In the genomic region with DNA sequence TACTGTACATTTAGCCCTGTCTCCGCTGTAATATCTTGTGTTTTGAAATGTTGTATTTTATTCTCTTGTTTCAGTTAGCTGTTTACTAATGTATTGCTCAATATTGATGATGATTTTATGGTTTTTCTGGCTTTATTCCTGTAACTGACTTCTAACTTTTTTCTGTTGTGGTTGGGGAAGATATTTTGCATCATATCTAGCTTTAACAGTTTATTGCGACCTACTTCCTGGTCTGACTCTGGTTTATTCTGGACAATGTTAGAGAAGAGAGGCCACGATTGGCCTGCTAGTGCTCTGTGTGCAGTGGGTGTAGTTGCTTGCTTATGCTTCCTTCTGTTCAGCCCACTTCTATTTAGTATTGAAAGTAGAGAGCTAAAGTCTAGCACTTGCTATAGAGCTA, we compare ENCODE assay signal across 16 mouse cellular contexts.
DNase-seq lines count a peak whose midpoint lies in the region; ATAC-seq and TF ChIP-seq lines count a peak whose summit lies in the region.
"Had no signal": no experiment of that assay in that cellular context is flagged by ENCODE, and none has a peak within 500 bp of the region (broad histone marks: within the 10 kb centered on the region; RNA-seq: fewer than 3 reads in every experiment).

No protein-coding gene starts in this region.

- H3K27me3 ChIP-seq in kidney, embryonic 15.5 days: no peaks in the 10 kb centered on the region
- no peaks in the 10 kb centered on the region for H3K27me3 ChIP-seq in C2C12 (ENCODE audit: control insufficient read depth, insufficient read depth, insufficient read length)
- no peaks in the 10 kb centered on the region for H3K27me3 ChIP-seq in intestine, embryonic 14.5 days (replicated peaks; ENCODE audit: control insufficient read depth, insufficient read depth, low read length)
- no peaks in the 10 kb centered on the region for H3K27me3 ChIP-seq in forebrain, embryonic 12.5 days
- H3K27me3 ChIP-seq: embryonic facial prominence, embryonic 15.5 days; hindbrain, embryonic 12.5 days; limb, embryonic 15.5 days had no signal

- no peaks in the 10 kb centered on the region for H3K9me3 ChIP-seq in kidney, embryonic 15.5 days (replicated peaks)
- no peaks in the 10 kb centered on the region for H3K9me3 ChIP-seq in intestine, embryonic 14.5 days (ENCODE audit: control insufficient read depth, low read length)
- no peaks in the 10 kb centered on the region for H3K9me3 ChIP-seq in forebrain, embryonic 12.5 days
- H3K9me3 ChIP-seq: embryonic facial prominence, embryonic 15.5 days; heart, embryonic 10.5 days; hindbrain, embryonic 12.5 days; limb, embryonic 15.5 days had no signal

- no peak for DNase-seq in kidney, adult 18-20 months
- no peak for DNase-seq in intestine, embryonic 14.5 days (ENCODE audit: low spot score)
- no peak for DNase-seq in adrenal gland, postnatal 25 days
- DNase-seq in adrenal gland, postnatal 14 days: no peak
- DNase-seq: cerebellum, adult 11 months; kidney, adult 8-10 months; thymus, postnatal 25 days had no signal

- no peaks in the 10 kb centered on the region for H3K79me3 ChIP-seq in C2C12 (ENCODE audit: low read depth)

- H3K36me3 ChIP-seq in kidney, embryonic 15.5 days: no peaks in the 10 kb centered on the region
- peaks cover 3% of the 10 kb centered on the region for H3K36me3 ChIP-seq in C2C12 (ENCODE audit: control insufficient read depth, insufficient read depth)
- no peaks in the 10 kb centered on the region for H3K36me3 ChIP-seq in intestine, embryonic 14.5 days (ENCODE audit: control insufficient read depth, insufficient read depth, low read length)
- no peaks in the 10 kb centered on the region; the same call in 1 of the 2 replicates for H3K36me3 ChIP-seq in forebrain, embryonic 12.5 days (replicated peaks)
- H3K36me3 ChIP-seq: embryonic facial prominence, embryonic 15.5 days; hindbrain, embryonic 12.5 days; limb, embryonic 15.5 days had no signal

- H3K4me2 ChIP-seq in kidney, embryonic 15.5 days: no peak overlapping the region
- H3K4me2 ChIP-seq in intestine, embryonic 14.5 days (ENCODE audit: low read length): peak overlapping the region; percentile 23; the same call in 1 of the 2 replicates
- H3K4me2 ChIP-seq in forebrain, embryonic 12.5 days: no peak overlapping the region
- H3K4me2 ChIP-seq: embryonic facial prominence, embryonic 15.5 days; hindbrain, embryonic 12.5 days; limb, embryonic 15.5 days had no signal

- H3K27ac ChIP-seq in kidney, embryonic 15.5 days: peak overlapping the region; percentile 49; the same call in 1 of the 2 replicates
- H3K27ac ChIP-seq in intestine, embryonic 14.5 days (ENCODE audit: low read depth): peak overlapping the region; percentile 59; the same call in 1 of the 2 replicates
- no peak overlapping the region for H3K27ac ChIP-seq in forebrain, embryonic 12.5 days
- H3K27ac ChIP-seq: embryonic facial prominence, embryonic 15.5 days; heart, embryonic 10.5 days; hindbrain, embryonic 12.5 days; limb, embryonic 15.5 days had no signal

- H3K79me2 ChIP-seq in C2C12 (ENCODE audit: control insufficient read depth, insufficient read depth): peaks cover 20% of the 10 kb centered on the region

- H3K9ac ChIP-seq in kidney, embryonic 15.5 days: no peak overlapping the region
- H3K9ac ChIP-seq in intestine, embryonic 14.5 days (ENCODE audit: low read length): no peak overlapping the region
- H3K9ac ChIP-seq in forebrain, embryonic 12.5 days: no peak overlapping the region
- H3K9ac ChIP-seq: embryonic facial prominence, embryonic 15.5 days; hindbrain, embryonic 12.5 days; limb, embryonic 15.5 days had no signal

- H3ac ChIP-seq in C2C12 (ENCODE audit: control insufficient read depth, insufficient read length, low read depth): no peak overlapping the region

- ATAC-seq in kidney, embryonic 15.5 days (replicated peaks; ENCODE audit: low FRiP score): no peak
- ATAC-seq in intestine, embryonic 14.5 days (replicated peaks; ENCODE audit: low FRiP score, low TSS enrichment, low read depth): no peak
- ATAC-seq in megakaryocyte-erythroid progenitor cell, adult 5-6 weeks (replicated peaks; ENCODE audit: low FRiP score, low TSS enrichment, poor library complexity, severe bottlenecking): peak; percentile 49; the same call in 1 of the 2 replicates
- ATAC-seq in forebrain, embryonic 12.5 days (ENCODE audit: low FRiP score): no peak
- ATAC-seq: forebrain, embryonic 14.5 days had no signal

- peaks cover 24% of the 10 kb centered on the region for H3K4me1 ChIP-seq in kidney, embryonic 15.5 days
- H3K4me1 ChIP-seq in intestine, embryonic 14.5 days (replicated peaks; ENCODE audit: control insufficient read depth, insufficient read depth, low read length): peaks cover 27% of the 10 kb centered on the region
- H3K4me1 ChIP-seq in forebrain, embryonic 12.5 days: no peaks in the 10 kb centered on the region
- H3K4me1 ChIP-seq: hindbrain, embryonic 12.5 days had no signal

- no peak overlapping the region for H3K4me3 ChIP-seq in kidney, embryonic 15.5 days (replicated peaks)
- H3K4me3 ChIP-seq in C2C12 (ENCODE audit: insufficient read depth, poor library complexity, severe bottlenecking): no peak overlapping the region
- no peak overlapping the region for H3K4me3 ChIP-seq in intestine, embryonic 14.5 days (ENCODE audit: low read depth, low read length)
- H3K4me3 ChIP-seq in forebrain, embryonic 12.5 days (replicated peaks): no peak overlapping the region
- H3K4me3 ChIP-seq: embryonic facial prominence, embryonic 15.5 days; heart, embryonic 10.5 days; hindbrain, embryonic 12.5 days; limb, embryonic 15.5 days had no signal

- WGBS in kidney, embryonic 15.5 days: 83% methylated on average over 3 of the region's 3 CpGs
- 33% methylated on average over 3 of the region's 3 CpGs for WGBS in intestine, embryonic 14.5 days
- 95% methylated on average over 3 of the region's 3 CpGs for WGBS in forebrain, embryonic 12.5 days

- TF ChIP-seq CTCF in C2C12 (IDR thresholded peaks at IDR 0.05; ENCODE audit: control insufficient read depth, insufficient read depth, insufficient read length): no peak

TF ChIP-seq in C2C12, 6 proteins besides CTCF, POLR2A, EP300 and RAD21:
- TF ChIP-seq CEBPB (IDR thresholded peaks at IDR 0.05; ENCODE audit: low read depth): peak; percentile 12
- no peak for TF ChIP-seq USF1 (IDR thresholded peaks at IDR 0.05; ENCODE audit: low read depth)
